Mouse (Mus musculus): ENCODE data around the gene Casq2. TPM values are rescaled to one million over a fixed set of nuclear protein-coding genes. Genes with fewer than 3 reads are reported as not detected.
A peak's percentile ranks its signal among the peaks of the same experiment; 100 is the strongest.

Casq2 gene
- polyA plus RNA-seq, 1 experiment: 0.64 TPM

DNA sequence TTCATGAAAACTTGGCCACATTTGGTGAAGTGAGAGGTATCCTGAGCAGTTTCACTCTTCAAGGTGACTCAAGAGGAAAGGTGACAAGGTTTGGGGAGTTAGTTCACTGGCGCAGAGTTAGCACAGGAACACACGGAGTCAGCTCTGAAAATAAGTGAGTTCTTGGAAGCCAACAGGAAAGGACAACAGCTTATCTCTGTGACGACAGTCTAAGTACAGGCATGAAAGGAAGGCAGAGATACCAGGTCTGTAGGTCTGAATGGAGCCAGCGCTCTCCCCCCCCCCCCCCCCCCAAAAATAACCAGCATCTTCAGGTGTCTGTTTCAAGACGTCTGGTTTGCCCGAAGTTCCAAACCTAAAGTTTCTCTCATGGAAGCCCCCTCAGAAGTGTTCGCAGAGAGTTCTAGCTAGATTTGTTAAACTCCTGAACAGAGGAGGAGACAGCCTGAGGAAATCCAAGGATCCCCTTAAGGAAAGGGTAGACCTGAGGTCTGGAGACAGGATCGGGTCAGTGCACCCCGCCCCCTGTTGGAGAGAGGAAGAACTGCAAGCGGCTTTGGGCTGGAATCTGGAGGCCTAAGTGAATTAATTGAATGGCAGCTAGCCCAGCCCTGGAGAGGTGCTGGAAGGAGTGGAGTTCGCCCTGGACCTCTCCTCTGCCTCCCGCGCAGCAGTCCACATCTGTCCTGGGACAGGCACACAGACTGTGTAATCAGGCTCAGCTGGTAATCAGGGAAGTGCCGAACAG is 24.1 kb upstream of the Casq2 start:
- Histone ChIP-seq H3K36me3 (ENCODE audit: control insufficient read depth, insufficient read depth) (no peaks in the 10 kb centered on the region), H3K79me2 (ENCODE audit: control insufficient read depth, insufficient read depth) (no peaks in the 10 kb centered on the region), H3K79me3 (ENCODE audit: low read depth) (no peaks in the 10 kb centered on the region), H3K27me3 (ENCODE audit: control insufficient read depth, insufficient read depth, insufficient read length) (no peaks in the 10 kb centered on the region), H3K4me3 (ENCODE audit: insufficient read depth, poor library complexity, severe bottlenecking) (no peak overlapping the region), H3ac (ENCODE audit: control insufficient read depth, insufficient read length, low read depth) (no peak overlapping the region)
- TF ChIP-seq CTCF (IDR thresholded peaks at IDR 0.05; ENCODE audit: control insufficient read depth, insufficient read depth, insufficient read length) (peak; percentile 24), MAX (IDR thresholded peaks at IDR 0.05) (no peak)

- no peaks in the 10 kb centered on the region for H3K79me3 ChIP-seq (ENCODE audit: low read depth)
- TF ChIP-seq CTCF (IDR thresholded peaks at IDR 0.05; ENCODE audit: control insufficient read depth, insufficient read depth, insufficient read length) (no peak), CEBPB (IDR thresholded peaks at IDR 0.05; ENCODE audit: low read depth) (no peak), MYOG (IDR thresholded peaks at IDR 0.05; ENCODE audit: control insufficient read depth, extremely low read depth, insufficient read length) (no peak), FOSL1 (IDR thresholded peaks at IDR 0.05; ENCODE audit: insufficient read depth, low read length, poor library complexity, severe bottlenecking) (no peak), MYOD1 (IDR thresholded peaks at IDR 0.05; ENCODE audit: control insufficient read depth, insufficient read length, low read depth) (no peak), MAX (IDR thresholded peaks at IDR 0.05) (no peak), USF1 (IDR thresholded peaks at IDR 0.05; ENCODE audit: low read depth) (no peak)
- H3K4me3 ChIP-seq (ENCODE audit: insufficient read depth, poor library complexity, severe bottlenecking): no peak overlapping the region
- no peaks in the 10 kb centered on the region for H3K36me3 ChIP-seq (ENCODE audit: control insufficient read depth, insufficient read depth)
- H3ac ChIP-seq (ENCODE audit: control insufficient read depth, insufficient read length, low read depth): no peak overlapping the region
- H3K79me2 ChIP-seq (ENCODE audit: control insufficient read depth, insufficient read depth): no peaks in the 10 kb centered on the region
- no peaks in the 10 kb centered on the region for H3K27me3 ChIP-seq (ENCODE audit: control insufficient read depth, insufficient read depth, insufficient read length)
Observed at GRCm38 (mm10) chr3:102062671-102063010, 23.6 kb upstream of the Casq2 start.

GRCm38 (mm10) chr3:102063273-102064120 is 22.7 kb upstream of the Casq2 start:
- Histone ChIP-seq H3K27me3 (ENCODE audit: control insufficient read depth, insufficient read depth, insufficient read length) (no peaks in the 10 kb centered on the region), H3K79me3 (ENCODE audit: low read depth) (no peaks in the 10 kb centered on the region), H3K36me3 (ENCODE audit: control insufficient read depth, insufficient read depth) (no peaks in the 10 kb centered on the region), H3K79me2 (ENCODE audit: control insufficient read depth, insufficient read depth) (no peaks in the 10 kb centered on the region), H3ac (ENCODE audit: control insufficient read depth, insufficient read length, low read depth) (no peak overlapping the region), H3K4me3 (ENCODE audit: insufficient read depth, poor library complexity, severe bottlenecking) (no peak overlapping the region)
- TF ChIP-seq CEBPB (IDR thresholded peaks at IDR 0.05; ENCODE audit: low read depth) (no peak), CTCF (IDR thresholded peaks at IDR 0.05; ENCODE audit: control insufficient read depth, insufficient read depth, insufficient read length) (no peak), MYOD1 (IDR thresholded peaks at IDR 0.05; ENCODE audit: control insufficient read depth, insufficient read length, low read depth) (no peak), FOSL1 (IDR thresholded peaks at IDR 0.05; ENCODE audit: insufficient read depth, low read length, poor library complexity, severe bottlenecking) (no peak), USF1 (IDR thresholded peaks at IDR 0.05; ENCODE audit: low read depth) (no peak), MAX (IDR thresholded peaks at IDR 0.05) (no peak), MYOG (IDR thresholded peaks at IDR 0.05; ENCODE audit: control insufficient read depth, extremely low read depth, insufficient read length) (no peak)

DNA sequence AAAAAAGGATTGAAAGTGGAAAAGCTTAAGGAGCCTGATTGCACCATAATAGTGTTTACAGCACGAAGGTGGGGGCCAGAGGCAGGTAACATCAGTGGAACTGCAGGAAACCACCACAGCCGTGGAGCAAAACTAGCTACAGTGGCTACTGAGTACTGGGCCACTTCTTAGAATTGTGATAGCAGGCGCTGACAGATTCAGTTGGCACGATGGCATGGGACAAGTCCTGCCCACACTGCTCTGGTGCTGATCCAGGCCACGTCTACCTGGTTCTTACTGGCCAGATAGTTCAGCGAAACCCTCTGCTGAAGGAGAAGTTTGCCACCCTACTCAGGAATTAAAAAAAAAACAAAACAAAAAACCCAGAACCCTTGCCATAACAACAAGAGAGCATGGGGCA is 21.6 kb upstream of the Casq2 start:
- no peak overlapping the region for H3K4me3 ChIP-seq (ENCODE audit: insufficient read depth, poor library complexity, severe bottlenecking)
- H3ac ChIP-seq (ENCODE audit: control insufficient read depth, insufficient read length, low read depth): no peak overlapping the region
- H3K27me3 ChIP-seq (ENCODE audit: control insufficient read depth, insufficient read depth, insufficient read length): no peaks in the 10 kb centered on the region
- no peaks in the 10 kb centered on the region for H3K36me3 ChIP-seq (ENCODE audit: control insufficient read depth, insufficient read depth)
- TF ChIP-seq USF1 (IDR thresholded peaks at IDR 0.05; ENCODE audit: low read depth) (no peak), MYOD1 (IDR thresholded peaks at IDR 0.05; ENCODE audit: control insufficient read depth, insufficient read length, low read depth) (no peak), MYOG (IDR thresholded peaks at IDR 0.05; ENCODE audit: control insufficient read depth, extremely low read depth, insufficient read length) (no peak), FOSL1 (IDR thresholded peaks at IDR 0.05; ENCODE audit: insufficient read depth, low read length, poor library complexity, severe bottlenecking) (no peak), MAX (IDR thresholded peaks at IDR 0.05) (no peak), CEBPB (IDR thresholded peaks at IDR 0.05; ENCODE audit: low read depth) (no peak), CTCF (IDR thresholded peaks at IDR 0.05; ENCODE audit: control insufficient read depth, insufficient read depth, insufficient read length) (no peak)
- no peaks in the 10 kb centered on the region for H3K79me2 ChIP-seq (ENCODE audit: control insufficient read depth, insufficient read depth)
- H3K79me3 ChIP-seq (ENCODE audit: low read depth): no peaks in the 10 kb centered on the region

DNA sequence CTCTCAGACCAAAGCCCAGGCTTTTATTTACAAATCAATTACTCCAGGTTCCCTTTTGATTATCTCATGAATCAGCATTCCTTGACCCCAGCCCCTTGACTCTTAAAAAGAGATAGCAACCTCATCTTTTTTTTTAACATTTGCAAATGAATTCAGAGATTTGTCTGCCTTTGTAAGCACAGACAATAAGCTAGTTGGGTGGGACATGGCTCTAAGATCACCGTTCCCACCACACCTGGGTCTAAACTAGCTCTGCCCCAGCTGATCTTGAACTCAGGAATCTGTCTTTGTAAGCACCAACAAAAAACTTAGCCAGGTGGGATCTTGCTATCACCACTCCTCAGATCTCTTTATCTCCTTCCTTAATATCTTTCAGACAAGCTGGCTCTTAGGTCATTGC is 18.9 kb upstream of the Casq2 start:
- TF ChIP-seq MAX (IDR thresholded peaks at IDR 0.05) (no peak), CEBPB (IDR thresholded peaks at IDR 0.05; ENCODE audit: low read depth) (no peak), CTCF (IDR thresholded peaks at IDR 0.05; ENCODE audit: control insufficient read depth, insufficient read depth, insufficient read length) (no peak), FOSL1 (IDR thresholded peaks at IDR 0.05; ENCODE audit: insufficient read depth, low read length, poor library complexity, severe bottlenecking) (no peak), MYOD1 (IDR thresholded peaks at IDR 0.05; ENCODE audit: control insufficient read depth, insufficient read length, low read depth) (no peak), USF1 (IDR thresholded peaks at IDR 0.05; ENCODE audit: low read depth) (no peak), MYOG (IDR thresholded peaks at IDR 0.05; ENCODE audit: control insufficient read depth, extremely low read depth, insufficient read length) (no peak)
- Histone ChIP-seq H3K27me3 (ENCODE audit: control insufficient read depth, insufficient read depth, insufficient read length) (no peaks in the 10 kb centered on the region), H3K36me3 (ENCODE audit: control insufficient read depth, insufficient read depth) (no peaks in the 10 kb centered on the region), H3K4me3 (ENCODE audit: insufficient read depth, poor library complexity, severe bottlenecking) (no peak overlapping the region), H3ac (ENCODE audit: control insufficient read depth, insufficient read length, low read depth) (no peak overlapping the region), H3K79me2 (ENCODE audit: control insufficient read depth, insufficient read depth) (no peaks in the 10 kb centered on the region), H3K79me3 (ENCODE audit: low read depth) (no peaks in the 10 kb centered on the region)

Measured in C2C12 (cell line).